Mouse (Mus musculus) neural tube, embryonic 14.5 days (tissue): ENCODE data around the gene Pramel7. TPM values are rescaled to one million over a fixed set of nuclear protein-coding genes. Genes with fewer than 3 reads are reported as not detected.

Experiments used
- ATAC-seq: fragments of 200-750 bp; cut with Nextera tagmentation; 2 replicates; pipeline ENCODE4 v1.8.0; 2017; ENCODE audit warnings: low read depth, mild to moderate bottlenecking, moderate TSS enrichment, moderate library complexity
- H3K27ac ChIP-seq: fragments of 300-500 bp; sonication (generic); 2 replicates; pipeline ENCODE4 v1.5.1; 2014; ENCODE audit warnings: low read depth, mild to moderate bottlenecking, control low read depth, low read length, moderate library complexity, mixed read lengths
- H3K27me3 ChIP-seq: fragments of 300-500 bp; sonication (generic); 2 replicates; pipeline ENCODE4 v1.6.1; 2014; ENCODE audit warnings: low read length; ENCODE audit not compliant: control insufficient read depth, insufficient read depth
- H3K36me3 ChIP-seq: fragments of 300-500 bp; sonication (generic); 2 replicates; pipeline ENCODE4 v1.6.1; 2014; ENCODE audit warnings: low read length, mixed read lengths; ENCODE audit not compliant: control insufficient read depth, insufficient read depth
- H3K4me1 ChIP-seq: fragments of 300-500 bp; sonication (generic); 2 replicates; pipeline ENCODE4 v1.6.1; 2014; ENCODE audit warnings: low read length; ENCODE audit not compliant: control insufficient read depth, insufficient read depth
- H3K4me2 ChIP-seq: fragments of 300-500 bp; sonication (generic); 2 replicates; pipeline ENCODE4 v1.6.1; 2014; ENCODE audit warnings: mild to moderate bottlenecking, low read depth, low read length, control low read depth
- H3K4me3 ChIP-seq: fragments of 300-500 bp; sonication (generic); 2 replicates; pipeline ENCODE4 v1.5.1; 2014; ENCODE audit warnings: low read depth, low read length, control low read depth, mixed read lengths
- H3K9ac ChIP-seq: fragments of 300-500 bp; sonication (generic); replicated peaks from 2 replicates; pipeline ENCODE4 v1.6.1; 2014; ENCODE audit warnings: low read depth, mild to moderate bottlenecking, control low read depth, low read length, mixed read lengths
- H3K9me3 ChIP-seq: fragments of 300-500 bp; sonication (generic); 2 replicates; pipeline ENCODE4 v1.6.1; 2016; ENCODE audit warnings: low read length; ENCODE audit not compliant: control insufficient read depth
- WGBS: fragments of 180-500 bp; shearing (Covaris S2); extraction: QIAGEN DNeasy Blood & Tissue Kit; methylation state at CpG from one replicate; pipeline ENCODE4 v1.1.7; 2014; 5-methylcytosine and 5-hydroxymethylcytosine counted together
- polyA plus RNA-seq: library from polyadenylated mRNA; unstranded; fragments of >200 nt; fragmentation: Nextera tagmentation; extraction: Ambion mirVana; gene quantifications from 2 replicates; pipeline ENCODE4 v1.2.1, GENCODE M21; 2014

The Pramel7 gene
- polyA plus RNA-seq, 1 experiment from 2014 or later, result not detected

- Histone ChIP-seq H3K4me1 (no peaks in the 10 kb centered on the region), H3K27ac (no peak within 1 kb of the TSS), H3K36me3 (no peaks in the 10 kb centered on the region), H3K9me3 (no peaks in the 10 kb centered on the region), H3K9ac (no peak within 1 kb of the TSS), H3K4me3 (no peak within 1 kb of the TSS), H3K4me2 (no peak within 1 kb of the TSS), H3K27me3 (no peaks in the 10 kb centered on the region)
- no peak for ATAC-seq
- 89% methylated on average over 6 of the region's 6 CpGs for WGBS
Observed at GRCm38 (mm10) chr2:87506265-87506664, 9.4 kb upstream of the Pramel7 start, which contains the start of gene Pramel6. Pramel6 (plus strand) TSS chr2:87506565.

- H3K9ac ChIP-seq, result no peak overlapping the region
- no peak overlapping the region for H3K27ac ChIP-seq
- H3K27me3 ChIP-seq, result no peaks in the 10 kb centered on the region
- no peak for ATAC-seq
- H3K4me1 ChIP-seq, result no peaks in the 10 kb centered on the region
- no peaks in the 10 kb centered on the region for H3K36me3 ChIP-seq
- 78% methylated on average over 2 of the region's 2 CpGs for WGBS
- no peaks in the 10 kb centered on the region for H3K9me3 ChIP-seq
- H3K4me3 ChIP-seq, result no peak overlapping the region
- no peak overlapping the region for H3K4me2 ChIP-seq
Observed at GRCm38 (mm10) chr2:87482276-87482675, 14.6 kb downstream of the Pramel7 start.

DNA sequence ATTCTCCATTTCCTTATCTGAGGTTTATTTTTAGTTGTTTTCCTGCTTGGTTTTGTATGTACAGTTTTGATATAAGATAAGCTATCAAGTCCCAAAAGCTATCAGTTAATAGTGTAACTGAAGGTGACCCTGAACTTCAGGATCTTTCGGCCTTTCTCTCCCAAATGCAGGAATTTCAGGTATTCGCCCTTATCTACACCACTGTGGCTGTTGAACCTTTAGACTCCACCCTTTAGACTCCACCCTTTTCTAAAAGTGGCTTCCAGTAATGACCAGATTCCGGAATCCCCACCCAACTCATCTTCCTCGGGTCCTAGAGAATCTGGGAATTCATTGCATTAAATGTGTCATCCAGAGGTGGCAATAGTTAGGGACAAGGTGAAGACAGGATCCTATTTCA, 15.7 kb downstream of the Pramel7 start:
- no peak for ATAC-seq
- H3K36me3 ChIP-seq, result no peaks in the 10 kb centered on the region
- no peak overlapping the region for H3K4me3 ChIP-seq
- H3K9me3 ChIP-seq, result no peaks in the 10 kb centered on the region
- no peak overlapping the region for H3K4me2 ChIP-seq
- H3K27ac ChIP-seq, result no peak overlapping the region
- WGBS, result 87% methylated on average over 4 of the region's 4 CpGs
- no peaks in the 10 kb centered on the region for H3K4me1 ChIP-seq
- H3K9ac ChIP-seq, result no peak overlapping the region
- H3K27me3 ChIP-seq, result no peaks in the 10 kb centered on the region

GRCm38 (mm10) chr2:87480207-87480606, 16.7 kb downstream of the Pramel7 start:
- Histone ChIP-seq H3K4me2 (no peak overlapping the region), H3K36me3 (no peaks in the 10 kb centered on the region), H3K9ac (no peak overlapping the region), H3K27ac (no peak overlapping the region), H3K9me3 (no peaks in the 10 kb centered on the region), H3K4me3 (no peak overlapping the region), H3K4me1 (no peaks in the 10 kb centered on the region), H3K27me3 (no peaks in the 10 kb centered on the region)
- no peak for ATAC-seq

DNA sequence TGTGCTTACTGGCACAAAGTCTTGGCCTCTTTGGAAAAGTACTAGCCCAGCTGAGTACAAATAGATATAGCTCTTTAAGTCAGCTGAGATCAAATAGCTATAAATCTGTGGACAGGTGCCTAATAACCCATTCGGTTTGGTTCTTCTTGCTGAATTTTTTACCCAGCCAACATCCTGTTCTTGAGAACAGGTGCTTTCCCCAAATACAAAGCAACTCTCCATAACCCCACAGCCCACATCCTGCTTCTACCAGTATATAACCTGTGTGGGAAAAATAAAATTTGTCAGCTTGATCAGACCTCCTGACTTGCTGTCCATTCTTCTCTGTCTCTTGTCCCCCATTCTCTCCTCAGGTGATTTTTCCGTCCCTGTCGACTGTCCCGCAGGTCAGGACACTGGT, 35.1 kb downstream of the Pramel7 start:
- H3K27me3 ChIP-seq, result no peaks in the 10 kb centered on the region
- WGBS, result 93% methylated on average over 4 of the region's 4 CpGs
- no peak for ATAC-seq
- H3K4me1 ChIP-seq, result no peaks in the 10 kb centered on the region
- H3K9me3 ChIP-seq, result no peaks in the 10 kb centered on the region
- H3K4me2 ChIP-seq, result no peak overlapping the region
- H3K36me3 ChIP-seq, result no peaks in the 10 kb centered on the region
- no peak overlapping the region for H3K9ac ChIP-seq
- H3K27ac ChIP-seq, result no peak overlapping the region
- no peak overlapping the region for H3K4me3 ChIP-seq

- no peaks in the 10 kb centered on the region for H3K27me3 ChIP-seq
- H3K27ac ChIP-seq, result no peak within 1 kb of the TSS
- H3K9ac ChIP-seq, result no peak within 1 kb of the TSS
- H3K4me1 ChIP-seq, result no peaks in the 10 kb centered on the region
- no peak within 1 kb of the TSS for H3K4me3 ChIP-seq
- H3K4me2 ChIP-seq, result no peak within 1 kb of the TSS
- ATAC-seq, result no peak
- no peaks in the 10 kb centered on the region for H3K9me3 ChIP-seq
- no peaks in the 10 kb centered on the region for H3K36me3 ChIP-seq
Observed at GRCm38 (mm10) chr2:87453662-87454061, 43.2 kb downstream of the Pramel7 start, which contains the start of gene Olfr1126. Olfr1126 (plus strand) TSS chr2:87453962.

Other genes with a start within 250 kb of the Pramel7 start
- gene Olfr1115, start 249.1 kb downstream of the Pramel7 start, polyA plus RNA-seq, result not detected in 2 replicates
- gene Olfr1116, start 229.6 kb downstream of the Pramel7 start, polyA plus RNA-seq, result not detected in 2 replicates
- not detected in 2 replicates for gene Olfr1118, start 189.5 kb downstream of the Pramel7 start, polyA plus RNA-seq
- gene Olfr1120, start 142.3 kb downstream of the Pramel7 start, polyA plus RNA-seq, result not detected in 2 replicates
- not detected in 2 replicates for gene Olfr1121, start 127.2 kb downstream of the Pramel7 start, polyA plus RNA-seq
- gene Olfr1122, start 111.2 kb downstream of the Pramel7 start, polyA plus RNA-seq, result not detected in 2 replicates
- not detected in 2 replicates for gene Olfr1123, start 80.5 kb downstream of the Pramel7 start, polyA plus RNA-seq
- 0.08 and 0.10 TPM in 2 replicates for gene Olfr1124, start 66.8 kb downstream of the Pramel7 start, polyA plus RNA-seq
- gene Olfr1126, start 43.1 kb downstream of the Pramel7 start, polyA plus RNA-seq, result not detected in 2 replicates
- not detected in 2 replicates for gene Pramel6, start 9.5 kb upstream of the Pramel7 start, polyA plus RNA-seq
- gene Olfr153, start 34.7 kb upstream of the Pramel7 start, polyA plus RNA-seq, result not detected in 2 replicates
- gene Olfr1128, start 48.4 kb upstream of the Pramel7 start, polyA plus RNA-seq, result not detected in 2 replicates
- gene Olfr1129, start 76.8 kb upstream of the Pramel7 start, polyA plus RNA-seq, result not detected in 2 replicates
- gene Olfr1130, start 109.1 kb upstream of the Pramel7 start, polyA plus RNA-seq, result not detected in 2 replicates
- not detected in 2 replicates for gene Olfr1131, start 130.0 kb upstream of the Pramel7 start, polyA plus RNA-seq
- gene Olfr1132, start 140.4 kb upstream of the Pramel7 start, polyA plus RNA-seq, result not detected in 2 replicates
- not detected in 2 replicates for gene Olfr1133, start 150.3 kb upstream of the Pramel7 start, polyA plus RNA-seq
- gene Olfr1134, start 161.4 kb upstream of the Pramel7 start, polyA plus RNA-seq, result not detected in 2 replicates
- not detected in 2 replicates for gene Olfr1135, start 176.6 kb upstream of the Pramel7 start, polyA plus RNA-seq
- not detected in 2 replicates for gene Olfr1136, start 196.9 kb upstream of the Pramel7 start, polyA plus RNA-seq
- gene Olfr1137, start 216.1 kb upstream of the Pramel7 start, polyA plus RNA-seq, result not detected in 2 replicates
- not detected in 2 replicates for gene Olfr1138, start 242.9 kb upstream of the Pramel7 start, polyA plus RNA-seq
- not detected in 2 replicates for gene Olfr1140, start 246.7 kb upstream of the Pramel7 start, polyA plus RNA-seq